Mouse (Mus musculus): ENCODE data around the gene Cdc42se1. TPM values are rescaled to one million over a fixed set of nuclear protein-coding genes. Genes with fewer than 3 reads are reported as not detected.

Cdc42se1 gene
- polyA plus RNA-seq, 1 experiment from 2014 or later: 114 TPM

DNA sequence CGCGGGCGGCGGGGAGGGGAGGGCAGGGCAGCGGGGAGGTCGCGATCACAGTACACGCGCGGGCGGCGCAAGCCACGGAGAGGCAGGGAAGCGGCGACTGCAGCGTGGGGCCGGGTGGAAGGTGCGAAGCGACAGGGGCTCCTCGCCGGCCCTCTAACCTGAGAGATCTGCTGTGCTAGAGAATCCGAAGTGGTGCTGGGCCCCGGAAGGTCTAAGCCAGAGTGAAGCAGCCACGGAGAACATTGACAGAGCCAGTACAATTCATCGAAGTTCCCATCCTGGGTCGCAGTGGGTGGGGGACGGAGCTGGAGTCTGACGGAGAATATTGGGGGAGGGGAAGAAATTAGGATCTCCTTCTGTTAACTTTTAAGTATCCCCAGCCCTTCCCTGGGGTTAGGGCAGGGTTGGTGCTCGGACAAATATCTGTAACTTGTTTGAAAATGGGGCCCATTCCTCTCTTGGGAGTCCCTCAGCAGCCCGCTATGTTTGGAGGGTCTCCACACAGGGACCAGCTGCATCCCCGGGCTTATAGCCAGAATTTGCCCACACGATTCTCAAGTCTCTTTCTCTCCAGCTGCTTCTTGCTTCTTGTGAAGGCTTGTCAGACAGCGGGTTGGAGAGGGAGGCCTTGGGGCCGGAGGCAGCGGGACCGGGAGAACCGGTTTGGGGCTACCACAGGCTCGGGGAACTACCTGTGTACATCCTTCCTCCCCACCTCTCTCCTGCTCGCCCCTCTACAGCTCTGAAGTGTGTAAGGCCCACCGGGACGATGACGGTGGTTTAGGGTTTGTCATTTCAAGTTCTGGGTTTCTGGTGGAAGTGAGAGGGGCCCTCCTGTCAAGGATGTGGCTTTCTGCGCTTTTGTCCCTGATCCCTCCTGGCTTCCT lies 605 bp downstream of the Cdc42se1 start:
- under 1% methylated on average over 43 of the region's 43 CpGs for WGBS
- peaks cover 36% of the 10 kb centered on the region for H3K36me3 ChIP-seq

DNA sequence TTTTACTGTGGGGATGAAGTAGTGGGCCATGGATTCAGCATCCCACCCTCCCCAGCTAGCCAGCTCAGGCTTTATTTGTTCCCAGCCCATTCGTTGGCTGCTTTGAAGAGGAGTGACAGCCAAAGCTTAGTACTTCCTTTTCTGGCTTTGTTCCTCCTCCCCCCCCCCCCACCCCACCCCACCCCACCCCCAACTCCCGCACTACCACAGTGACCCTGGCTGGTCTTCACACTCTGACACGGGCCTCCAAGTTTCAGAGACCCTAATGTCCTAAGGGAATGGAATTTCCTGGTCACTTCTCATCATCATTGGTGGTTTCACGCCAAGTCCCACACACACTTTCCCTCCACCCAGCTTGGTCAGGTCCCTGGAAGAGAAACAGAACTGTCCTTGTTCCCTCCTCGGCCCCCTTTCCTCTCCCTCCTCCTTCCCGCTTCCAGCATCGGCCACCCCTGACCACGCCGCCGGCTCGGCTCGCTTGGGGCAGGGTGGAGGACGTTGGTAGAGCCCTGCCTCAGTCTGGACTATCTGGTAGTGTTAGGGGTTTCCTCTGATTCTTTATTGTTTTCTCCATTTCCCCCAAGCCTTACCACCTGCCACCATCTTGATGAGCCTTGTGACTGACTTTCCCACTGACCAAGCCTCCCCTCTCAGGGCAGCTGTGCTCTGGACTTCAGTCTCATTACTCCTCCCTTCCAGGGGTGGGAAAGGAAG lies 1.4 kb downstream of the Cdc42se1 start:
- peaks cover 33% of the 10 kb centered on the region for H3K4me1 ChIP-seq
- H3K4me3 ChIP-seq: peak overlapping the region; percentile 90
- H3K36me3 ChIP-seq: peaks cover 44% of the 10 kb centered on the region
- H3K27me3 ChIP-seq: no peaks in the 10 kb centered on the region
- H3K9ac ChIP-seq: peak overlapping the region; percentile 94
- no peaks in the 10 kb centered on the region for H3K9me3 ChIP-seq
- H3K27ac ChIP-seq: peak overlapping the region; percentile 97
- under 1% methylated on average over 13 of the region's 13 CpGs for WGBS
- ATAC-seq (ENCODE audit: insufficient number of reproducible peaks, low FRiP score, low TSS enrichment, low read depth): peak; percentile 55
- H3K4me2 ChIP-seq: peak overlapping the region; percentile 64

More for the DNA sequence above, 605 bp downstream of the Cdc42se1 start:
- 0 out of 2 replicates have a peak, but pooled peaks have one; percentile 4 for ATAC-seq (ENCODE audit: insufficient number of reproducible peaks, low FRiP score, low TSS enrichment, low read depth)
- H3K9me3 ChIP-seq: no peaks in the 10 kb centered on the region
- H3K4me2 ChIP-seq: peak overlapping the region; percentile 64
- H3K9ac ChIP-seq: peak overlapping the region; percentile 94
- peak overlapping the region; percentile 97 for H3K27ac ChIP-seq
- H3K27me3 ChIP-seq: no peaks in the 10 kb centered on the region
- peaks cover 33% of the 10 kb centered on the region for H3K4me1 ChIP-seq
- peak overlapping the region; percentile 90 for H3K4me3 ChIP-seq

DNA sequence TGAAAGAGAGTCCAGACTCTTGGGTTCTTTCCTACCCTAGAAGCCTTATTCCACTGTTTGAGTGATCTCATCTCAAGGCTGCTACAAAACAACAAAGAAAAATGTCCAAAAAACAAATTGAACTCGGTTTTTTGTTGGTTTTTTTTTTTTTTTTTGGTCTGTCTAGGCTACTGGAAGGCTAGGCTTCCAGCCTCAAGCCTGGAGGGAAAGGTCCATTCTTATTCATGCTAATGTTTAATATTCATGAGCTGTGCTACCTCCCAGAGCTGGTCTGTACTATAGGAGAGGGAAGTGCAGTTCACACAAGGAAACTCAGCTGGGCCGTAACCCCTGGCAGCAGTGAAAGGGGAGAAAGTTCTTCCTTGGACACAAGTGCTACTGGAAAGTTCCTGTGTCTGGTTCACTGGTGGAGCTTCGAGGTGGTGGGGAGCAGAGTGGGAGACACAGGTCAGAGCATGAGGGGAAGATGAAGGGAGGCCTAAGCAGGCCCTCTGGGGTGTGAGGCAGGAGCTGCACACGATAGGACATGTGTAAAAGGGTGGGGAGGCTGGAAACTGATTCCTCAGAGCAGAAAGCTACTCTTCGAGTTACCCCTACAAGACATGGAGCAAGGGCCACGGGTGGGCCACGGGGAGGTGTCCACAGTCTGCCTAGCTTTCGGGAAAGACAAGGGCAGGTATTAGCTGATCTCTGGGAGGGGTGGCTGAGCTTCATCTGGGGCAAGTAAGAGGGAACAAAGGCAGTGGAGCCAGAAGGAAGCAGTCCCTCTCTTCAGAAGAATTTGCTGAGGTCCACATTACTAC lies 2.2 kb downstream of the Cdc42se1 start:
- H3K27ac ChIP-seq: peak overlapping the region; percentile 97
- peaks cover 45% of the 10 kb centered on the region for H3K36me3 ChIP-seq
- 0 out of 2 replicates have a peak overlapping the region, but pooled peaks have one; percentile 18 for H3K9ac ChIP-seq
- peaks cover 33% of the 10 kb centered on the region for H3K4me1 ChIP-seq
- 50% methylated on average over 8 of the region's 8 CpGs for WGBS
- no peaks in the 10 kb centered on the region for H3K9me3 ChIP-seq
- no peaks in the 10 kb centered on the region for H3K27me3 ChIP-seq
- ATAC-seq (ENCODE audit: insufficient number of reproducible peaks, low FRiP score, low TSS enrichment, low read depth): no peak
- H3K4me2 ChIP-seq: peak overlapping the region; percentile 64
- H3K4me3 ChIP-seq: peak overlapping the region; percentile 90

DNA sequence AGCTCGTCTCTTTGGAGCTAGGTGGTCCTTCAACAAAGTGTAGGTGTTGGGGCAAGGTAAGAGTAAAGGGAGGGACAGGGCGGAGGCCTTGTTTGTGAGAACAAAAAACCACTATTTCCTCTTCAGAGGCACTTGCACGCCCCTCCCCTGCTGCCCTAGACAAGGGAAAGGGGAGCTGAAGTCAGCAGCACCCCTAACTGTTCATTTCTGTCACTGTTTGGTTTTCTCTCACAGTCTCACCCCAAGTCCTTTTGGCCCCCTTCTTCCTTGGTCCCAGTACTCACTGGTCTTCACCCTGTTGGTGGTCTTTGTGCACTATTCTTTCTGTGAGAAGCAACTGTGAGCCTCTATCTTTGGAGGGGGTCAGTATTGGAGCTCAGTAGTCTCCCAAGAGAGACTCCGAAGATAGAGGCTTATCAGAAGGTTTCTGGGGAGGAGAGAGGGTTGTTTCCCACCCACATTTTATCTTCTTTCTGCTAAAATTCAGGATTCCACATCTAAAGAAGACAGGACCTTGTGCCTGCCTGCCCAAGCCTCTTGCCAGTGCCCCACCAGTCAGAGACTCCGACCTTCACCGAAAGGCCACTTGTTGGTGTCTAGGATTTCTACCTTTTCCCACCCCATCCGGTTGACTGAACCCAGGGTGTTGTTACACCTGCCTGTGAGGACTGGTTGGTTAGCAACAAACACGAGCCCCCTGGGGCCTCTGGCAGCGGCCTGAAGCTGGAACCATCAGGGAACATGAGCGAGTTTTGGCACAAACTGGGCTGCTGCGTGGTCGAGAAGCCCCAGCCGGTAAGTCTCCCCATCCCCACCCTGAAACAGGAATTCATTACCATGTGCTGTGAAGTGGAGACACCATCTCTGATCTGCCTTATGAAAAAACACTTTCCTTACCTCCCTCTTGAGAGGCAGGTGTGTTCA lies 3.0 kb downstream of the Cdc42se1 start, which contains the start of gene Mllt11:
Gene Mllt11, minus strand, starts transcription at position 874 of the 924 bp plus-strand sequence.
- Histone ChIP-seq H3K9ac (no peak within 1 kb of the TSS), H3K36me3 (peaks cover 53% of the 10 kb centered on the region), H3K9me3 (no peaks in the 10 kb centered on the region), H3K27me3 (no peaks in the 10 kb centered on the region), H3K4me2 (peak within 1 kb of the TSS; percentile 64), H3K4me1 (peaks cover 33% of the 10 kb centered on the region), H3K4me3 (peak within 1 kb of the TSS; percentile 90), H3K27ac (peak within 1 kb of the TSS; percentile 97)
- no peak for ATAC-seq (ENCODE audit: insufficient number of reproducible peaks, low FRiP score, low TSS enrichment, low read depth)
- WGBS: 57% methylated on average over 13 of the region's 13 CpGs

DNA sequence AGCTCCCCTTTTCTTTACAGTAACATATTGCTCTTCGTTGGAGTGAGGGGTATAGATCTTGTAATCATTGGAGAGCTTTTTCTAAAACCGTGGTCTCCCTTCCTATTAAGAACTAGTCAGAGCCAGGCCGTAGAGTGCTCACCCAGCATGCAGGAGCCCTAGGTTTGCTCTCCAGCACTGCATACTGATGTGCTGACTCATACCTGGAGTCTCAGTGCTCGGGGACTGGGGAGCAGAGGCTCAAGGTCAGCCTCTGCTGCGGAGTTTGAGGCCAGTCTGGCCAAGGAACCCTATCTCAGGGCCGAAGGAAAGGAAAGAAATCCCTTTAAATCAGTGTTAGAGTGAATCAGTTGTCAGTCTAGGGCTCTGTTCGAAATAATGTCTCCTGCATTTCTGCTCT lies 4.2 kb downstream of the Cdc42se1 start:
- Histone ChIP-seq H3K9me3 (no peaks in the 10 kb centered on the region), H3K27ac (no peak overlapping the region), H3K27me3 (no peaks in the 10 kb centered on the region), H3K36me3 (peaks cover 65% of the 10 kb centered on the region), H3K4me3 (no peak overlapping the region), H3K9ac (no peak overlapping the region), H3K4me1 (peaks cover 24% of the 10 kb centered on the region), H3K4me2 (no peak overlapping the region)
- no peak for ATAC-seq (ENCODE audit: insufficient number of reproducible peaks, low FRiP score, low TSS enrichment, low read depth)
- WGBS: 86% methylated on average over 7 of the region's 7 CpGs

DNA sequence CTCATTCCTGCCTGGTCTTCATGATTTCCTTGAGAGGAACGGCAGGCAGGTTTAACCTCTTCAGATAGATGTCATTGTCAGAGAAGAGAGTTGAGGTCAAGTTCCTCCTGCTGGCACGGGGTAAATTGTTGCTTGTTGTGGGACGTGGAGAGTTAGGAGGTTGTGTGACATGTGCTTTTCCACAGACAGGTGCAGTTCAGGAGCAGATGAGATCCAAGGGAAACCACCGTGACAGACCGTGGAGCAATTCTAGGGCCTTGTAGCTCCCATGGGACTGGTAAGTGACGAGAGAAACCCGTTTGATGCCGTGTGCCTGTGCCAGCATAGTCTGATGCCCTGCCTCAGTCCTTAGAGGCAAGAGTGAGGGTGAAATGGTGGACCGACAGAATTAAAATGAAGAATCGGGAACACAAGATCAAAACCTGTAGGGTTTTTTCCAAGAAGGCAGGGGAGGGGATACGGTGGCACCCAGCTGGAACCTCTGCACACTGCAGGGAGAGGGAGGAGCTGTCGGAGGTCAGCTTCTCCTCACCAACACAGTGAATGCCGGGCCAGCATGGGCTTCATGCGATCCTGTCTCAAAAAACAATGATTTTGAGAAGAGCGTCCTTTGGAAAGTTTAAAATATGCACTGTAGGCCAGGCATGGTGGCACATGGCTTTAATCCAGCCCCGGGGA lies 4.9 kb downstream of the Cdc42se1 start:
- Histone ChIP-seq H3K4me2 (no peak overlapping the region), H3K27me3 (no peaks in the 10 kb centered on the region), H3K27ac (no peak overlapping the region), H3K36me3 (peaks cover 72% of the 10 kb centered on the region), H3K9me3 (no peaks in the 10 kb centered on the region), H3K9ac (no peak overlapping the region), H3K4me1 (peaks cover 24% of the 10 kb centered on the region), H3K4me3 (no peak overlapping the region)
- 79% methylated on average over 16 of the region's 16 CpGs for WGBS
- ATAC-seq (ENCODE audit: insufficient number of reproducible peaks, low FRiP score, low TSS enrichment, low read depth): no peak

DNA sequence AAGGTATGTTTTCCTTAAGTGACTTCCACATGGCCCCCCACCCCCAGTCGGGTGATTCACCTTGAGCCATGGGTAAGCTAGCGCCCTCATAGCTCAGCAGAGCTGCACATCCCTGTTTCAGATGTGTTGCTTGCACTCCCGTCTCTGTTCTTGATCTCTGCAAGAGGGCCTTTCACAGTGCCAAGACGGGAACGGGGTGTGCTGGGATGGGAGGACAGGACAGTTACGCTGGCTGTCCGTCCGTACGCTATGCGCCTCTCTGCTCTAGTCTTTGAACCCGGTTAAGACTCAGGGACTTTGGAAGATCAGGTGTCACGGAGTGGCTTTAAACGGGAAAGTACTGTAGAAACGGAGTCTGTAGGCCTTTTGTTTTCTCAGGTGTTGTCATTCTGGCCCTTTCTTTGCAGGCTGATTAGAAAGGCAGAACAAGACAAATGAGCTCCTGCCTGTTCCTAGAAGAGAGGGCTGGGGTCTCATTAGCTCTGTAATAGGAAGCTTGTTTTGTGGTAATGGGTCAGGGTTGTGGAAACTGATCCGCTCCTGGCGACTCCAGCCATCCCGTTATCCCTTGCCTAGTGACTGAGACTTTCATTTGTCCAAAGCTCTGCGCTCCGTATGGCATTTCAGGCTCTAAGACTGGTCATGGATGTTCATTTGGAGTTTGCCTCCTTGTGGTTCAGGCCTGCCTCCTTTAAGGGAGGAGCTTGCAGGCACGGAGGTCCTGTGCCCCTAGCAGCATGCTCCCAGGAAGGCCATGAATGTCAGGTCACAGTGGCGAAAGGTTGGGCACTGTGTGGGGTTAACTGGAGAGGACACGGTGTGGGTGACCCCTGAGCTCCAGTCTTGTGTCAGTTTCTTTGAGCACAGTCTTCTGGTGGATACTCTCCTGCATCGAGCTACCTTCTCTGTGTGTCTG lies 7.1 kb downstream of the Cdc42se1 start:
- H3K27me3 ChIP-seq: no peaks in the 10 kb centered on the region
- H3K36me3 ChIP-seq: peaks cover 72% of the 10 kb centered on the region
- WGBS: 77% methylated on average over 23 of the region's 23 CpGs
- no peak overlapping the region for H3K27ac ChIP-seq
- peaks cover 17% of the 10 kb centered on the region for H3K4me1 ChIP-seq
- no peak for ATAC-seq (ENCODE audit: insufficient number of reproducible peaks, low FRiP score, low TSS enrichment, low read depth)
- H3K9me3 ChIP-seq: no peaks in the 10 kb centered on the region
- H3K4me2 ChIP-seq: no peak overlapping the region
- no peak overlapping the region for H3K4me3 ChIP-seq
- H3K9ac ChIP-seq: no peak overlapping the region

DNA sequence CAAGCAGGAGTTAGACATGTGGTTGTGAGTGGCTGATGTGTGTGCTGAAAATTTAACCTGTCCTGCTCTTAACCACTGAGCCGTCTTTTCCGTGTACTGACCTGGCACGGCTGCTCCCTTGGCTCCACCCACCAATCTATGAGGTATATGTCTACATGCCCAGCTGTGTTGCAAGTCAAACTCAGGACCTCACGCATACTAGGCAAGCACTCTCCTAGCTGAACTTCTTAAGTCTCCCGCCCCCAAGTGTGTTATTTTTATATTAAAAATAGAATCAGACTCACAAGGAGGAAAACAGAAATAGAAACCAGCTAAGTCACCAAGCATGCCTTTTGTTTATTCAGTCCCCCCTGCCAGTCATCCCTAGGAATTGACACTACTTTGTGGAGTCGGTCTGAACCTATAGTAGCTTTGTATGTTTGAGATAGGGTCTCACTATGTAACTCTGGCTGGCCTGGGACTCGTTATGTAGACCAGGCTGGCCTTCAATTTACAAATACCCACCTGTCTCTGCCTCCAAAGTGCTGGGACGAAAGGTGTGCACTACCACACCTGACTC lies 9.1 kb downstream of the Cdc42se1 start:
- no peak overlapping the region for H3K4me2 ChIP-seq
- WGBS: 83% methylated on average over 8 of the region's 8 CpGs
- no peak overlapping the region for H3K9ac ChIP-seq
- no peak for ATAC-seq (ENCODE audit: insufficient number of reproducible peaks, low FRiP score, low TSS enrichment, low read depth)
- no peaks in the 10 kb centered on the region for H3K27me3 ChIP-seq
- peaks cover 6% of the 10 kb centered on the region; the same call in 1 of the 2 replicates for H3K4me1 ChIP-seq
- no peaks in the 10 kb centered on the region for H3K9me3 ChIP-seq
- no peak overlapping the region for H3K4me3 ChIP-seq
- H3K27ac ChIP-seq: no peak overlapping the region
- peaks cover 59% of the 10 kb centered on the region for H3K36me3 ChIP-seq

DNA sequence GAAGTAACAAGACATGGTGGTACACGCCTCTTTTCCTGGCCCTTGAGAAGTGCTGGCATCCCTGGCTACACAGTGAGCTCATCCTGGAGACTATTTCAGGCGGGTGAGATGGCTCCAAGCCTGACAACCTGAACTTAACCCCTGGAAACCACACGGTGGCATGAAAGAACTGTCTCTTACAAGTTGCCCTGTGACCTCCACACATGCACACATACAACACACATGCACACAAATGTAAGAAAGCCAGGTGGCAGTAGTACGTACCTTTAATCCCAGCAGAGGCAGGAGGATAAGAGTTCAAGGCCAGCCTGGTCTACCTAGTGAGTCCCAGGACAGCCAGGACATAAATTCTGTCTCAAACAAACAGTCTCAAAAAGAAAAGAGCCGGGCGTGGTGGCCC lies 10.5 kb downstream of the Cdc42se1 start:
- H3K27ac ChIP-seq: no peak overlapping the region
- no peak for ATAC-seq (ENCODE audit: insufficient number of reproducible peaks, low FRiP score, low TSS enrichment, low read depth)
- H3K27me3 ChIP-seq: no peaks in the 10 kb centered on the region
- peaks cover 46% of the 10 kb centered on the region for H3K36me3 ChIP-seq
- H3K4me3 ChIP-seq: no peak overlapping the region
- no peaks in the 10 kb centered on the region for H3K9me3 ChIP-seq
- H3K4me1 ChIP-seq: peaks cover 6% of the 10 kb centered on the region; the same call in 1 of the 2 replicates
- H3K4me2 ChIP-seq: no peak overlapping the region
- H3K9ac ChIP-seq: no peak overlapping the region
- WGBS: 88% methylated on average over 6 of the region's 6 CpGs

All from limb, embryonic 15.5 days (tissue).